Mouse (Mus musculus): ENCODE results near the gene Zfp57.

- TF ChIP-seq GATA1 (IDR thresholded peaks at IDR 0.05; ENCODE audit: low read length): no peak
- TF ChIP-seq TAL1 (IDR thresholded peaks at IDR 0.05; ENCODE audit: low read length): no peak
Measured at GRCm38 (mm10) chr17:37047981-37048380, 47.0 kb downstream of the Zfp57 start.

All from erythroblast, embryonic 14.5 days (primary cell).